Mouse (Mus musculus) CD4-positive, CD25-positive, alpha-beta regulatory T cell, adult 2 months (primary cell): ENCODE measurements at regions not wholly inside any gene's neighbourhood (a gene's known extent, or its start where the extent isn't known, plus 50 kb on each side); places are given as distances from the start of the nearest gene placed in this dataset.

Source experiments
- DNase-seq: peaks from one replicate; pipeline ENCODE4 v3.0.0-alpha.2; 2012; ENCODE audit warnings: low read depth, low spot score

DNA sequence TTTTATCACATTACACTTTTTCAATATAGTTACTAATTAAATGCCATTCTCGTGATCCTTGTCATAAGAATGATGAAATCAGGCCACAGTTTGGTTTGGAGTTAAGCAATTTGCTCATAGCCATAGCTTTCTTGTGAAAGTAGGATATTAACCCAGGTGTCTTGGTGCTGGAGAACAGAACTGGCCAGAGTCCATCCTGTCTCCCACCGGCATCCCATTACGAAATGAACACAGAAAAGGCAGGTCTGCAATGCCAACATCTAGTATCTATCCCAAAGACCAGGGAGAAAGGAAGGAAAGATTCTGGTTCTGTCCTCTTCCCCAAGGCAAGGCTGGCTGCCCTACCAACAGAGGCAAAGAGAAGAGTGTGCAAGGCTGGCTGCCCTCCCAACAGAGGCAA is 61.6 kb upstream of the Avpr1a start:
- no peak for DNase-seq

GRCm38 (mm10) chr10:122379661-122380344 is 68.5 kb upstream of the Avpr1a start:
- no peak for DNase-seq

- no peak for DNase-seq
These were observed 105.0 kb upstream of the Avpr1a start for GRCm38 (mm10) chr10:122343291-122343690.

- no peak for DNase-seq
These were observed 105.9 kb upstream of the Avpr1a start for GRCm38 (mm10) chr10:122342356-122342755.

DNA sequence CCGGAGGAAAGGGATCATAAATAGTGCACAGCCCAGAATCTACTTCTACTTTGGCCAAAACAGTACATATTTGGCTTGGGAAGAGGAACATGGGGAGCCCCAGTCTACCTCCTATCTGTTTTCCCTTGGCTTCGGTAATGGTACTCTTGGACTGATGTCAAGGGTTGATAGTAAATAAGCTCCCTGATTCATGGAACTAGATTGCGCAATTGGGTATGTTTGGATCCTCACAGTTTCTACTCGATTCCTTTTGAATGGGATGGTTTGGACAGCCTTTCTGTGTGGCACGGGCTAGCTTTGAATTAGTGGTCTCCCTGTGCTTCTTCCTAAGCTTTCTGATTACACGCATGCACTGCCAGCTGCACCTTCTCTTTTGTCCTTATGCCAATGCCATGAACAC is 121.4 kb upstream of the Avpr1a start:
- DNase-seq, result no peak

GRCm38 (mm10) chr10:122318886-122319285 is 129.4 kb upstream of the Avpr1a start:
- DNase-seq, result no peak

- DNase-seq, result no peak
These were observed 137.6 kb upstream of the Avpr1a start for GRCm38 (mm10) chr10:122310646-122311193.

GRCm38 (mm10) chr10:122308691-122309090 is 139.6 kb upstream of the Avpr1a start:
- no peak for DNase-seq

DNA sequence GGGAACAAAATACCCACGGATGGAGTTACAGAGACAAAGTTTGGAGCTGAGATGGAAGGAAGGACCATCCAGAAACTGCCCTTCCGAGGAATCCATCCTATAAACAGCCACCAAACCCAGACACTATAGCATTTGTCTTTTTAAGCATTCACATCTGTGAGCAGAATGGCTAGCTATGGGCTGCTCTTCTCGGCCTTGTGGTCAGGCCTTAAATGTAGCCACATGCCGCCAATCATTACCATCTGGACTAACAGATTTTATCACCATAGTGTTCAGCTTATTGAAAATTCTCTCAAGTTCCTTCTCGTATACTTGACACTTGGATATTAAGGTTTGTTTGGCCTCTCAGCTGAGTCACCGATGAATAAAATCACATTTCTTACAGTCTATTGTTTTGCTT is 146.0 kb upstream of the Avpr1a start:
- no peak for DNase-seq

GRCm38 (mm10) chr10:122295921-122296425 is 152.3 kb upstream of the Avpr1a start:
- no peak for DNase-seq

DNA sequence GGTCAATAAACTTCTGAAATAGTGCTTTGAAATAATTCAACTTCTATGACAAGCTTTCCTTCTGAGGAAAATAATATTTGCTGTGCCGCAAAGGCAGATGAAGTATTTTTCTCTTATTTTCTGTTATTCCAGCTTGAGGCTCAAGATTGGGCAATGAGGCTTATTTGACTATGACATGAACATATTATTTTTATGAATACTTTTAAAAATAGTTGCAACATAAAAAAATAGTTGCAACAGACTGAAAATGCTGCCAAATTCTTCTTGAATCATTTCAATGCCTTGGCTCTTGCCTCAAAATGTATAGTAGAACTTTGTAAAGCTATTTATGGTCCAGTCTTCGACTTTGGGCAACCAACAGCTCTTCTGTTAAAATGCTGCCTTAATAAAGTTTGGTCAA is 156.7 kb upstream of the Avpr1a start:
- DNase-seq, result no peak

DNA sequence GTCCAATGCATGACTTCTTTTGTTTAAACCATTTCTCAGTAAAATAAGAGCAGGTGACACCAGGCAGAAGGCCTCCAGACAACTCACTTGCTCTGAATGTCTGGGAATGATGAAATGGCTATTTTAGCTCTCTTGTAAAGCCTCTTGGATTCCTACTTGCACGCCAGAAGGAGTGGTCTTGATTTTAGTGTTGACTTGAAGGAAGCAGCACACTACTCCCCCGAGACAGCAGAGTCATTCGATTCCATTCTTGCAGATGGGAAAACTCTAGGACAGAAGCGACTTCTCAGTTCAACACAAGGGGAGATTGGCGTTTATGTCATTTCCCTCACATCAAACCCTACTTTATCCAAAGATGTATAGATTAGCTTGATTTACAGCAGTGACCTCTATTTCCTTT is 157.2 kb upstream of the Avpr1a start:
- DNase-seq, result no peak

DNA sequence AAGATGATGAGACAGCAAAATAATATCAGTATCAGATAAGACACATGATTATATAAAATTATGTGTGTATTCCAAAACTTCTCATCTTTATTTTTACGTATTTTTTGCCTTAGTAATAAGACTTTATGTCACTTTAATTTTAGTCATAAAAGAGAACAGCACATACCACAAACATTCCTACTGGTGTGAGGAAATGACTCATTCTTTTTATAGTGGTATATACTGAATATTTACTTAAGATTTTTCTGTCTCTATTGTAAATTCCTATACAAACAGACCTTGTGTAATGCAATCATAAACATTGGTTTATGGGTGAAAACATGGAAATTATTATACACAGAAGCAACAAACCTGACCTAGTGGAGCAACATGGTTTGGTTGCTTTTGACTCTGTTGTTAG is 173.4 kb upstream of the Avpr1a start:
- no peak for DNase-seq

DNA sequence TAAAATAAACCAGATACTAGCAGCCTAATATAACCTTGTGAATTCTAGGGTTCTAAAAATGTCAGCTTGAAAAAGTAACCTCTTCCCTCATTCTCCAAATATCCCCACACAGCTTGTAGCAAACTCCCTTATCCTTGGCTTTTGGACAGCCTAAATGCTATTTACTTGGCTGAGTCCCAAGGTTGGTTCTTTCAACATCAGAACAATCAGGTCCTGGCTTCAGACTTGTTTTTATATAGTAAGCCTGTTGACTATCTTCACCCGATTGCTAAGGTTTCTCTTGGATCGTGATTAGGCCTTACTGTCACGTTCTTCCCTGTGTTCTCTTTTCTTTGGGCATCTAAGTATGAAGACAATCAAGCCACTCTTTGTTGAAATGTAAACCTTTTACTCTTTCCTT is 174.1 kb upstream of the Avpr1a start:
- no peak for DNase-seq

GRCm38 (mm10) chr10:122264070-122264469 is 166.9 kb upstream of the Rxylt1 start:
- no peak for DNase-seq

GRCm38 (mm10) chr10:122259354-122259753 is 162.2 kb upstream of the Rxylt1 start:
- DNase-seq, result no peak

DNA sequence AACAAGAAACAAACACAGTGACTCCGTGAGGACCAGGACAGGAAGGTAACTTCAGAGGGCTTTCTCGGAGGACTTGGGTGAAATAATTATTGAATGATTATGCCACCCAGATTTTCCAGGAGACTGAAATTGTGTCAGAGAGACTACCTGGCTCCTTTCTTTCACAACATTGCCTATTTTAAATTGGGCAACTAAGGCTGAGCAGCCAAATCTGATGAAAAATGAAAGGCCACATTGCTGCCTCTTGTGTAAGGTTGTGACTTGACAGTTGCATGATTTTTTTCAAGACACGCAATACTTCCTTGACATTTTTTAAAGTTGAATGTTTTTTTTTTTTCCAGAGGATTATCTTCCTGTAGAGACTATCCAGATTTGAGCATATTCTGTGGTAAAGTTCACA is 161.5 kb upstream of the Rxylt1 start:
- DNase-seq, result no peak

- DNase-seq, result no peak
These were observed 134.6 kb upstream of the Rxylt1 start for GRCm38 (mm10) chr10:122231818-122232217.

DNA sequence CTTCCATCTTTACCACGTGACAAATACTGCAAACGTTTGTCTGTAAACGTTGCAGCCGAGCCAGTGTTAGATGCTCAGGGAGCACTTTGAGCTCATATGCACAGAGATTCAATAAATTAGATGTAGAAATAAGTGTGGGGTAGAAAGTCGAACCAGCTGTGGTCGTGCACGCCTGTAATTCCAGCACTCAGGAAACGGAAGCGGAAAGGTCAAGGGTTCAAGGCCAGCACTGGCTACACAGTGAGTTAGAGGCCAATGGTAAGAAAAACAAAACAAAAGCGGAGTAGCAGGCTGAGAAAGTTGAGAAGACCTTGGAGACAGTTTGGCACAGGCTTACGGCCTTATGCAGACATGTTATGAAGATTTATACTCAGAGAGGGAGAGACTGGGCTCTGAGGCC is 133.6 kb upstream of the Rxylt1 start:
- no peak for DNase-seq

GRCm38 (mm10) chr10:122225679-122226078 is 128.5 kb upstream of the Rxylt1 start:
- no peak for DNase-seq

- DNase-seq, result no peak
These were observed 125.9 kb upstream of the Rxylt1 start for GRCm38 (mm10) chr10:122223076-122223475.

GRCm38 (mm10) chr10:122217594-122217993 is 120.4 kb upstream of the Rxylt1 start:
- no peak for DNase-seq

DNA sequence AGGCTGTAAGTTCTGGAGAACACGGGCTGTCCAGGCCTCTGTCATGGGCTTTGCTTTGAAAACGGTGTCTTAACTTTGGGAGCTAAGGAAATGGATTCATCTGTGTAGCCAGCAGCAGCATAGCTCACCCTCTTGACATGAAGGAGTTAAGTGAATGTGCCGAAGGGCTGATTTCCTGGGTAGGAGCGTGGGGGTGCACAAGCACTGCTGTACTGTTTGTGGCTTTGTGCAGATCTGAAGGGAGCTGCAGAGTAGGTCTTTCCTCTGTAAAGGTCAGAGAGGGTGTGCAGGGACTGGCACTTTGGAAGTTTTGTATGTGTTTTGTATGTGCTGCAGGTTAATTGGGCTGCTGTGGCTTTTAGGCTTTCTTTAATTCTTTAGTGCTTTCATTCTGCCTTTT is 102.6 kb upstream of the Rxylt1 start:
- peak; percentile 79 for DNase-seq

DNA sequence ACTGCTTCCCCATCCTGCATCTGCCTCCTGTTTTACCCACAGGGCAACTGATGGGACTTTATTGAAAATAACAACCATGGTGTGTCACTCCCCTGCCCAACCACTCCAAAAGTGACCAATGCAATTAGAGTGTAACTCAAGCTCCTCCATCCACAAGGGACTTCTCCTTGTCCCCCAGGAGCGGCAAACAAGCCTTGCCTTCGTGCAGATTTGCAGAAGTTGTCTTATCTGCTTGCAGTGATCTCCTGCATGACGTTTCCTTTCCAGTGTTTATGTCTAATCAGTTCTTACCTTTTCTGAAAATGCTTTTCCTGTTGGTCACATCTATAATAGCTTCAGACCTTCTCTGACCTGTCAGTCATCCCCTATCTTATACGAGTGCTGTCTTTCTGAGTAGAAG is 100.5 kb upstream of the Rxylt1 start:
- peak; percentile 36 for DNase-seq
